Comparison of ENCODE assay signal across 16 mouse cellular contexts in the genomic region with DNA sequence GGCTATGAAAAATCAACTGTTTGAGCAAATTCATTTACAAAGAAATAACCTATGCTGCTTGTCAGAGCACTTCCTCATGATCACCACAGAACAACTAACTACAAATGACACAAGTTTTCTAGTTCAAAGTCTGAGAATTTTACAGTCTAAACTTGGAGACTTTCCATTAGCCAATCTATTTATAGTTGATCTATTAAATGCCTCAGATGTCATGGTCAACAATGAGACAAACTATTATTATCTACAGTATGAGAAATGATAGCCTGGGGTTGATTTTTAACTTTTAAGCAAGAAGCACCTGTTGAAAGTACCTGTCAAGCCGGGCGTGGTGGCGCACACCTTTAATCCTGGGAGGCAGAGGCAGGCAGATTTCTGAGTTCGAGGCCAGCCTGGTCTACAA. TPM values are rescaled to one million over a fixed set of nuclear protein-coding genes. Genes with fewer than 3 reads are reported as not detected.
DNase-seq lines count a peak whose midpoint lies in the region; ATAC-seq and TF ChIP-seq lines count a peak whose summit lies in the region.
"Had no signal": no experiment of that assay in that cellular context is flagged by ENCODE, and none has a peak within 500 bp of the region (broad histone marks: within the 10 kb centered on the region; RNA-seq: fewer than 3 reads in every experiment).

No protein-coding gene starts in this region.

- WGBS in heart, embryonic 13.5 days = 96% methylated on average over 4 of the region's 4 CpGs
- 21% methylated on average over 4 of the region's 4 CpGs for WGBS in liver, adult 2 months
- 98% methylated on average over 4 of the region's 4 CpGs for WGBS in embryonic facial prominence, embryonic 13.5 days
- WGBS in liver, embryonic 15.5 days (ENCODE audit: insufficient replicate concordance) = 82% methylated on average over 4 of the region's 4 CpGs

- ATAC-seq in heart, embryonic 13.5 days (ENCODE audit: extremely low read depth, insufficient number of reproducible peaks, low FRiP score, low TSS enrichment) = no peak
- no peak for ATAC-seq in embryonic facial prominence, embryonic 13.5 days (ENCODE audit: insufficient number of reproducible peaks, insufficient read depth, low FRiP score, low TSS enrichment, low read depth)
- no peak for ATAC-seq in liver, embryonic 15.5 days (ENCODE audit: insufficient read depth)
- ATAC-seq: CD4-positive, CD25-positive, alpha-beta regulatory T cell, adult 4 months had no signal

- DNase-seq in heart, postnatal 4 days = no peak
- peak; percentile 95 for DNase-seq in liver, adult 2 months (ENCODE audit: extremely low read depth, low read depth, low spot score)
- no peak for DNase-seq in liver
- no peak for DNase-seq in layer of hippocampus, adult 9-11 months
- no peak for DNase-seq in embryo, embryonic 9.5 days (ENCODE audit: extremely low spot score)
- DNase-seq: adrenal gland, postnatal 36 days; cerebellum, adult 9-11 months; gastrocnemius, postnatal 25 days; layer of hippocampus, postnatal 36 days; lung, postnatal 14 days; right cerebral cortex, adult 18-20 months had no signal

- H3K4me1 ChIP-seq in heart, embryonic 13.5 days = peaks cover 20% of the 10 kb centered on the region
- peaks cover 7% of the 10 kb centered on the region for H3K4me1 ChIP-seq in liver, adult 2 months (ENCODE audit: control insufficient read depth, insufficient read depth, low read length)
- peaks cover 7% of the 10 kb centered on the region for H3K4me1 ChIP-seq in embryonic facial prominence, embryonic 13.5 days
- H3K4me1 ChIP-seq in liver, embryonic 15.5 days (replicated peaks) = peaks cover 23% of the 10 kb centered on the region

- no peak for TF ChIP-seq CTCF in liver, adult 2 months (IDR thresholded peaks at IDR 0.05; ENCODE audit: low read depth, low read length)

- H3K9me3 ChIP-seq in heart, embryonic 13.5 days = no peaks in the 10 kb centered on the region
- no peaks in the 10 kb centered on the region; the same call in 1 of the 2 replicates for H3K9me3 ChIP-seq in embryonic facial prominence, embryonic 13.5 days
- H3K9me3 ChIP-seq in liver, embryonic 15.5 days (replicated peaks) = no peaks in the 10 kb centered on the region
- H3K9me3 ChIP-seq: hindbrain, embryonic 15.5 days had no signal

- H3K27me3 ChIP-seq in heart, embryonic 13.5 days (replicated peaks) = no peaks in the 10 kb centered on the region
- no peaks in the 10 kb centered on the region for H3K27me3 ChIP-seq in liver, adult 2 months (ENCODE audit: control insufficient read depth, insufficient read depth, low read length)
- no peaks in the 10 kb centered on the region for H3K27me3 ChIP-seq in embryonic facial prominence, embryonic 13.5 days
- 0 out of 2 replicates have a peak, but pooled peaks cover 2% of the 10 kb centered on the region for H3K27me3 ChIP-seq in liver, embryonic 15.5 days
- H3K27me3 ChIP-seq: hindbrain, embryonic 15.5 days had no signal

- H3K4me3 ChIP-seq in heart, embryonic 13.5 days = peak overlapping the region; percentile 74
- no peak overlapping the region for H3K4me3 ChIP-seq in liver, adult 2 months (ENCODE audit: insufficient read depth, low read depth, low read length)
- H3K4me3 ChIP-seq in embryonic facial prominence, embryonic 13.5 days = no peak overlapping the region
- H3K4me3 ChIP-seq in liver, embryonic 15.5 days (replicated peaks) = peak overlapping the region; percentile 96

- H3K79me2 ChIP-seq in liver, adult 2 months (ENCODE audit: control insufficient read depth, insufficient read depth, low read length) = peaks cover 8% of the 10 kb centered on the region; the same call in 1 of the 2 replicates

- peak overlapping the region; percentile 77 for H3K4me2 ChIP-seq in heart, embryonic 13.5 days
- H3K4me2 ChIP-seq in embryonic facial prominence, embryonic 13.5 days = peak overlapping the region; percentile 71; the same call in 1 of the 2 replicates
- peak overlapping the region; percentile 72 for H3K4me2 ChIP-seq in liver, embryonic 15.5 days

- H3K9ac ChIP-seq in heart, embryonic 13.5 days = no peak overlapping the region
- no peak overlapping the region for H3K9ac ChIP-seq in liver, adult 2 months (ENCODE audit: low read depth, low read length)
- no peak overlapping the region for H3K9ac ChIP-seq in embryonic facial prominence, embryonic 13.5 days
- H3K9ac ChIP-seq in liver, embryonic 15.5 days = no peak overlapping the region; the same call in 1 of the 2 replicates

- TF ChIP-seq POLR2A in liver, adult 2 months (IDR thresholded peaks at IDR 0.05; ENCODE audit: extremely low read depth, insufficient read depth, low read length) = no peak

- no peak overlapping the region for H3K27ac ChIP-seq in heart, embryonic 13.5 days (replicated peaks)
- 0 out of 2 replicates have a peak overlapping the region, but pooled peaks have one; percentile 11 for H3K27ac ChIP-seq in liver, adult 2 months (replicated peaks; ENCODE audit: insufficient read depth, low read depth, low read length)
- no peak overlapping the region for H3K27ac ChIP-seq in embryonic facial prominence, embryonic 13.5 days
- H3K27ac ChIP-seq in liver, embryonic 15.5 days (replicated peaks) = no peak overlapping the region; the same call in 1 of the 2 replicates
- H3K27ac ChIP-seq: hindbrain, embryonic 15.5 days had no signal

- H3K36me3 ChIP-seq in heart, embryonic 13.5 days = peaks cover 32% of the 10 kb centered on the region
- H3K36me3 ChIP-seq in liver, adult 2 months (ENCODE audit: control insufficient read depth, insufficient read depth, low read length) = peaks cover 4% of the 10 kb centered on the region
- H3K36me3 ChIP-seq in embryonic facial prominence, embryonic 13.5 days = peaks cover 22% of the 10 kb centered on the region
- peaks cover 35% of the 10 kb centered on the region for H3K36me3 ChIP-seq in liver, embryonic 15.5 days (replicated peaks)
- H3K36me3 ChIP-seq: hindbrain, embryonic 15.5 days had no signal

RNA-seq across cellular contexts. Expression of a gene that starts 1.7 kb away (rescaled TPM):
- 309 and 340 TPM in 2 replicates for polyA plus RNA-seq in heart, embryonic 13.5 days (2015; fragmentation: Nextera tagmentation; extraction: Ambion mirVana)
- 100 to 1,000 TPM; 125 to 126 TPM for total RNA-seq in heart, postnatal 4 days (2021)
- 35.8 and 44.4 TPM in 2 replicates for total RNA-seq in liver, adult 2 months (2014; rRNA removed)
- 30.9 and 31.1 TPM in 2 replicates for polyA plus RNA-seq in liver, adult 2 months (2012; rRNA removed)
- 656 and 746 TPM in 2 replicates for polyA plus RNA-seq in embryonic facial prominence, embryonic 13.5 days (2015; fragmentation: Nextera tagmentation; extraction: Ambion mirVana)
- polyA plus RNA-seq in liver, embryonic 15.5 days (2015; fragmentation: Nextera tagmentation; extraction: Ambion mirVana) = 109 and 118 TPM in 2 replicates

RNA-seq across cellular contexts. Expression of a gene that starts 27.3 kb away (rescaled TPM):
- polyA plus RNA-seq in heart, embryonic 13.5 days (2015; fragmentation: Nextera tagmentation; extraction: Ambion mirVana) = 4,195 and 4,594 TPM in 2 replicates
- total RNA-seq in heart, postnatal 4 days (2021) = 1,000 to 10,000 TPM; 1,521 to 1,568 TPM
- 1,424 and 1,884 TPM in 2 replicates for total RNA-seq in liver, adult 2 months (2014; rRNA removed)
- 454 and 472 TPM in 2 replicates for polyA plus RNA-seq in liver, adult 2 months (2012; rRNA removed)
- 5,258 and 5,388 TPM in 2 replicates for polyA plus RNA-seq in embryonic facial prominence, embryonic 13.5 days (2015; fragmentation: Nextera tagmentation; extraction: Ambion mirVana)
- 2,223 and 2,518 TPM in 2 replicates for polyA plus RNA-seq in liver, embryonic 15.5 days (2015; fragmentation: Nextera tagmentation; extraction: Ambion mirVana)

RNA-seq across cellular contexts. Expression of a gene that starts 33.2 kb away (rescaled TPM):
- 23.5 and 25.5 TPM in 2 replicates for polyA plus RNA-seq in heart, embryonic 13.5 days (2015; fragmentation: Nextera tagmentation; extraction: Ambion mirVana)
- 10 to 100 TPM; 81.8 to 84.6 TPM for total RNA-seq in heart, postnatal 4 days (2021)
- total RNA-seq in liver, adult 2 months (2014; rRNA removed) = 11.2 and 12.6 TPM in 2 replicates
- 2.5 and 2.6 TPM in 2 replicates for polyA plus RNA-seq in liver, adult 2 months (2012; rRNA removed)
- polyA plus RNA-seq in embryonic facial prominence, embryonic 13.5 days (2015; fragmentation: Nextera tagmentation; extraction: Ambion mirVana) = 26.9 and 28.6 TPM in 2 replicates
- polyA plus RNA-seq in liver, embryonic 15.5 days (2015; fragmentation: Nextera tagmentation; extraction: Ambion mirVana) = 7.6 TPM in 2 replicates

RNA-seq across cellular contexts. Expression of a gene that starts 53.7 kb away (rescaled TPM):
- polyA plus RNA-seq in heart, embryonic 13.5 days (2015; fragmentation: Nextera tagmentation; extraction: Ambion mirVana) = 6.6 and 7.3 TPM in 2 replicates
- 10 to 100 TPM; 46.8 to 49.1 TPM for total RNA-seq in heart, postnatal 4 days (2021)
- total RNA-seq in liver, adult 2 months (2014; rRNA removed) = 3.0 and 4.4 TPM in 2 replicates
- polyA plus RNA-seq in liver, adult 2 months (2012; rRNA removed) = 14.7 and 15.2 TPM in 2 replicates
- 11.2 and 12.4 TPM in 2 replicates for polyA plus RNA-seq in embryonic facial prominence, embryonic 13.5 days (2015; fragmentation: Nextera tagmentation; extraction: Ambion mirVana)
- polyA plus RNA-seq in liver, embryonic 15.5 days (2015; fragmentation: Nextera tagmentation; extraction: Ambion mirVana) = 3.5 and 4.3 TPM in 2 replicates

Comparison
In these comparisons a context has a peak if more than half of its experiments do, and no peak if none do; other contexts are left out.
1. H3K4me3 ChIP-seq: peak in heart, embryonic 13.5 days (single experiment) and liver, embryonic 15.5 days (single experiment); none in liver, adult 2 months (single experiment) and embryonic facial prominence, embryonic 13.5 days (single experiment).
2. Peak in every context shown above with its lines, with median percentiles within 50 percentile points of each other: H3K4me2 ChIP-seq.